Mouse (Mus musculus): Measurements from ENCODE around the gene Kdm5a.
A peak's percentile ranks its signal among the peaks of the same experiment; 100 is the strongest.

Gene Kdm5a

GRCm38 (mm10) chr6:120472455-120473140, 108.7 kb downstream of the Kdm5a start:
- DNase-seq: no peak

DNA sequence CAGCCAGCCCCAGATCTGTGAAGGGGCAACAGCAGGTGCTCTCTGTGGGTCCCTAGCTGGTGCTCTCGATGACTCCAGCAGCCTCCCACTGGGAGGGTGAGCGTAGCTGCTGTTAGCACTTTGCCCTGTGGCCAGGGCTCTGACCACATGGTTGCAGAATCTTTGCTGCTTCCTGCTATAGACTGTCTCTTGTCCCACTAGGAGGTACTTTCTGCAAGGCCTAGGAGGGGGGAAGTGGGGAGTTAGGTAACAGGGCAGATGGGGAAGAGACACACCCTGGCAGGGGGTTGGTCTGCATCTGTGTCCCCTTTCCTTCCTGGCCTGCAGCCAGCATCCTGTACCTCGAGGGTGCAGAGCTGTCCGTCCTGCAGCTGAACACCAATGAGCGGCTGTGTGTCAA, 109.5 kb downstream of the Kdm5a start:
- DNase-seq: peak; percentile 45

DNA sequence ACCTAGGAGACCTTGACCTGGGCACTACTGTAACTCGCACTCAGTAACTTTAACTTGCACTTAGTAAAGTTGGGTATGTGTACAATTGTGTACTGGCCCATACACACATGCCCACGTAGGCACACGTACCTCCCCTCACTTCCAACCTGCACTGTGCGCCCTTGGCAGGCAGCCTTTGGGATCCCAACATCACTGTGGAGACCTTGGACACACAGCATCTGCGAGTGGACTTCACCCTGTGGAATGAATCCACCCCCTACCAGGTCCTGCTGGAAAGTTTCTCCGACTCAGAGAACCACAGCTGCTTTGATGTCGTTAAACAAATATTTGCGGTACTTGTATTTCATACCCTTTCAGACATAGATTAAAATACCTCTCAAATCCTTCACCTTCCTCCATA, 111.4 kb downstream of the Kdm5a start:
- no peak for DNase-seq

DNA sequence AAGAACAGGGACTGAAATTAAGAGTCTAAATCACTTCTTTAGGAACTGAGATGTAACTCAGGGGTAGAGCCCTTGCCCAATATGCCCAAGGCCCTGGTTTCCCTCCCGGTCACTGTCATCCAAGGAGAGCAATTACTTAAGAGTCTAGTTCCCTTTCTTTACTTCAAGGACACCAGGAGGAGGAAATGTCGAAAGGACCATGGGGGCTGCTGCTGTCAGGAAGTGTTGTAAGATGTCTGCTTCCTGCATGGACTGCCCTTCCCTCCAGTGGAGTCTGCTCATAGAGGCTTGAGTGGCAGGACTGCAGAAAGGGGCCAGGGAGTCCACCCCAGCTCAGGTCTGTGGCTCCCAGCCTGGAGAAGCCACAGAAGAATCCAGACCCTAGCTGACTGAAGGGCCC, 115.4 kb downstream of the Kdm5a start:
- no peak for DNase-seq

- DNase-seq: no peak
These were observed 116.4 kb downstream of the Kdm5a start for GRCm38 (mm10) chr6:120480361-120480760.

DNA sequence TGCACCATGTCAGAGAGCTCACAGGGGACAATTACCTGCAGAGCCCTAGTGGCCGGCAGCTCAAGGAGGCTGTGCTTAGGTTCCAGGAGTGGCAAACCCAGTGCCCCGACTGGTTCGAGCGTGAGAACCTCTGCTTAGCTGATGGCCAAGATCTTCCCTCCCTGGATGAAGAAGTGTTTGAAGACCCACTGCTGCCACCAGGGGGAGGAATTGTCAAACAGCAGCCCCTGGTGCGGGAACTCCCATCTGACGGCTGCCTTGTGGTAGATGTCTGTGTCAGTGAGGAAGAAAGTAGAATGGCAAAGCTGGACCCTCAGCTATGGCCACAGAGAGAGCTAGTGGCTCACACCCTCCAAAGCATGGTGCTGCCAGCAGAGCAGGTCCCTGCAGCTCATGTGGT, 117.6 kb downstream of the Kdm5a start:
- DNase-seq: peak; percentile 58

GRCm38 (mm10) chr6:120482021-120482420, 118.1 kb downstream of the Kdm5a start:
- DNase-seq: no peak

DNA sequence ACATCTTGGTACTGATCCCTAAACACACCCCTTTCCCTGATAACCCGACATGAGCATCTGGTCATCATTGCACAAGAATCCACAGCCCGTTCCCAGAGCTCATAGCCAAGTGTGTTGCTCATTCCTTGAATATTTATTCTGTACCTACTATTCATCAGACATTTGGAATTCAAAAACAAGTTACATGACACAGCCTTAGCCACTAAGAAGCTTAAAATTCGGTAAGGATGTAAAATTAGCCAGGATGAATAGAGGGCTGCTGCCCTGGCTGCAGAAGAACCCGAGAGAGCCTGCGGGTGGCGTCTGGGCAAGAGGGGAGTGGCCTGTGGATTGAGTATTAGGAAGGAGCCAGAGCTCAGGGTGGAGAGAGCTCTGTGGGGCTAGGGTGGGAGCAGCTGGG, 118.8 kb downstream of the Kdm5a start:
- DNase-seq: no peak

- peak; percentile 67 for DNase-seq
These were observed 119.3 kb downstream of the Kdm5a start for GRCm38 (mm10) chr6:120483211-120483626.

GRCm38 (mm10) chr6:120485038-120485437, 121.1 kb downstream of the Kdm5a start:
- no peak for DNase-seq

DNA sequence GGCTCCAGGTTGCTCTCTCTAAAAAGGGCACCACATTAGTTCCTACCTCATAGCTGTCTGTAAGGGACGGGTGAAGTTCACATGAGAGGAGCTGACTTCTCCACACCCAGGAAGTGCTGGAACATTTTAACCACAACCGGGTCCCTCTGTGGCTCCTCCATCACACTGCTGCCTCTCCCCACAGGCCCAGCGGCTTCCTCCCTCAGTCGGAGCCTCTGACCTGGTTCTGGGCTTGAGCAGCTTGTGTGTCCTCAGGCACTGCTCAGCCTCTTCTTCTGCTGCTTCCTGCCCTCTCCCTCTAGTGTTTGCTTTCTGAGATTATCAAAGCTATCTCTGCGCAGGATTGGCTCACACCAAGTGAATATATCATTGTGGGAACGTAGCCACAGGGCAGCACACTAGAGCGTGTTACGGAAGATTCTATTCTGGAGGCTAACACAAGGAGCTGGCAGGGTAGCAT, 122.2 kb downstream of the Kdm5a start:
- DNase-seq: no peak

DNA sequence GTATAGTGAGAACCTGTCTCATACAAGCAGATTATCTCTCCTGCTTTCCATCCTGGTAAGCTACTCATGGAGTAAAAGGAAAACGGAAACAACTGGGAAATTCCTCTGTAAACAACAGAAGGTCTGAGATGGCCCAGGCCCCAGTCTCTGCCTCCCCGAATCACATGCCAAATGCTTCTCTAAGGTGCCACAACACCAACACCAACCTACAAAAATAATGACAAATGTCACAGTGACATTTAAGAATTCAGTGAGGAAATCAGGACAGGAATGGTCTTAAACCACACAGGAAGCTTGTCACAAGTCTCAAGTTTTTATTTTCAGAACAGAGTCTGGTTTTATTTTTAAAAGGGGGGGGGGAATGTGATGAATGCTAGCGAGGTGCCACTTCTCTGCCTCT, 124.7 kb downstream of the Kdm5a start:
- no peak for DNase-seq

- no peak for DNase-seq
These were observed 125.5 kb downstream of the Kdm5a start for GRCm38 (mm10) chr6:120489461-120489860.

GRCm38 (mm10) chr6:120491064-120491463, 127.1 kb downstream of the Kdm5a start:
- DNase-seq: no peak

DNA sequence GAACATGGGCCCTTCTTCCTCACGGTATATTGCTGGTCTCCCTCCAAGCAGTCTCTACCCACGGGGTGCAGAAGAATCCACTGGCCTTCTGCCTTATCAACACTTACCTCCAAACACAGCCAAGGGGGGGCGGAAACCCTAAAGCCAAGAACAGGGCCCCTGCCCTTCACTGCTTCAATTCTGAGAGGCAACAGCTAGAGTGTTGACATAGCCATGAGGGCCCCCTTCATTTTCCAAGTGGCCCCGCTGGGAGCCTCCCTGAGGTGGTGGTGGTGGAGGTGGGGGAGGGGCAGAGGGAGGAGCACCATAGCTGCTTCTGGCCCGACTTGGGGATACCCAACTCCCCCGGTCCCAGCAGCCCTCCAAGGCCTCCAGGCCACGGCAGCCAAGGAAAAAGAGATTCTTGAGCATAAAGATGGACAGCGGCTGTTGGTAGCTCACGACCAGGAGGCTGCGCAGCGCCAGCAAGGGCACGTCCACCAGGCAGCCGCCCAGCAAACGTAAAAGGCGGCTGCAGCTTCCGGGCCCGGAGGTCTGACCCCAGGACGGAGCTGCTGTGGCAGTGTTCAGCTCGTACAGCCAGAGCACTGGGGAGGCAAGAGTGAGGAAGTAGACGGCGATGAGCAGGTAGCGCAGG, 128.1 kb downstream of the Kdm5a start:
- DNase-seq: peak; percentile 77

- DNase-seq: peak; percentile 43
These were observed 128.8 kb downstream of the Kdm5a start for GRCm38 (mm10) chr6:120492499-120493373.

- peak; percentile 82 for DNase-seq
These were observed 129.7 kb downstream of the Kdm5a start, which contains the start of gene Tmem121b for GRCm38 (mm10) chr6:120493374-120494181. Tmem121b (minus strand) TSS chr6:120493807.

Measured in lung, postnatal 10 days (tissue).